21 mouse cellular contexts compared by ENCODE assay signal in the genomic region with DNA sequence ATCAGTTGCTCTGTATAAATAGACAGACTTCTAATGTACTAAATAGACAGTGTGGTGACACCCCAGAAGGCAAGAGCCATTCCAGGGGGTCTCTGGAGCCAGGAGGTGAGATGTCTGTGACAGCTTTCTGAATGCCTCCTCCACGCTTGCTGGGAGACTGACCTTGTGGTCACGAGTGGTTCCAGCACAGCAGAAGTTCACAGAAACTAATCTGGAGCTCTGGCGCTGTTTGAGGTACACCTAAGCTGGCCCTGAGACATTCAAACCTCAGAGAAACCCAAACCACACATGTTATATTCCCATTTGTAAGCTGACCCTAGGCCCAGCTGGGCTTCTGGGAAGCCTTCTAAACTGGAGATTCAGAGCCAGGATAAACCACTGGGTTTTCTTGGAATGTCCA.
DNase-seq lines count a peak whose midpoint lies in the region; ATAC-seq lines count a peak whose summit lies in the region.
"Had no signal": no experiment of that assay in that cellular context is flagged by ENCODE, and none has a peak within 500 bp of the region (broad histone marks: within the 10 kb centered on the region; RNA-seq: fewer than 3 reads in every experiment).

No protein-coding gene starts in this region.

- peak; percentile 65 for DNase-seq in gastrocnemius, adult 18-20 months (ENCODE audit: low spot score)
- DNase-seq in gastrocnemius, postnatal 36 days, result no peak
- DNase-seq in gastrocnemius, adult 8-10 months (ENCODE audit: low spot score in 2 of 2), result peak; percentile 23 to 38
- DNase-seq in gastrocnemius, postnatal 4 days (ENCODE audit: low spot score in 2 of 2), result no peak
- DNase-seq in gastrocnemius, postnatal 14 days, result peak; percentile 30
- DNase-seq in gastrocnemius, postnatal 25 days, result peak; percentile 62
- DNase-seq in ovary, postnatal 14 days (ENCODE audit: low spot score), result no peak
- DNase-seq: adrenal gland, adult 2 months; adrenal gland, postnatal 10 days; adrenal gland, postnatal 25 days; cerebellum, adult 11 months; cerebellum, adult 18-20 months; cerebellum, adult 8-10 months; cerebellum, adult 9-11 months; cerebellum, postnatal 14 days; cerebellum, postnatal 36 days; embryo, embryonic 11 days; forebrain, postnatal 0 days had no signal

- intact Hi-C loops in gastrocnemius, postnatal 36 days (cut with DNase I), result no loop called here
- intact Hi-C loops in gastrocnemius, postnatal 14 days (cut with DNase I; ENCODE audit: low total_unique reads), result no loop called here

- no peak for ATAC-seq in erythroblast, adult 5-6 weeks (replicated peaks; ENCODE audit: low FRiP score, poor library complexity, severe bottlenecking)
- ATAC-seq: forebrain, embryonic 13.5 days; forebrain, embryonic 15.5 days; forebrain, postnatal 0 days had no signal

Comparison
In these comparisons a context has a peak if more than half of its experiments do, and no peak if none do; other contexts are left out.
1. DNase-seq: peak in gastrocnemius, adult 18-20 months (single experiment), gastrocnemius, adult 8-10 months (2 of 2), gastrocnemius, postnatal 14 days (single experiment) and gastrocnemius, postnatal 25 days (single experiment); none in gastrocnemius, postnatal 36 days (0 of 2), gastrocnemius, postnatal 4 days (0 of 2) and ovary, postnatal 14 days (single experiment).